Mouse (Mus musculus) liver, embryonic 12.5 days (tissue): ENCODE data around the gene Elf5. TPM values are rescaled to one million over a fixed set of nuclear protein-coding genes. Genes with fewer than 3 reads are reported as not detected.
A peak's percentile ranks its signal among the peaks of the same experiment; 100 is the strongest.

Experiments
- ATAC-seq: fragments of 200-750 bp; cut with Nextera tagmentation; 2 replicates; pipeline ENCODE4 v1.8.0; 2017; ENCODE audit warnings: moderate number of reproducible peaks, mild to moderate bottlenecking, moderate library complexity
- H3K27ac ChIP-seq: fragments of 300-500 bp; sonication (generic); 2 replicates; pipeline ENCODE4 v1.5.1; 2016; ENCODE audit warnings: mild to moderate bottlenecking
- H3K27me3 ChIP-seq: fragments of 300-500 bp; sonication (generic); replicated peaks from 2 replicates; pipeline ENCODE4 v1.6.1; 2016; ENCODE audit warnings: mild to moderate bottlenecking, moderate library complexity
- H3K36me3 ChIP-seq: fragments of 300-500 bp; sonication (generic); 2 replicates; pipeline ENCODE4 v1.6.1; 2016; ENCODE audit warnings: mild to moderate bottlenecking, moderate library complexity
- H3K4me1 ChIP-seq: fragments of 300-500 bp; sonication (generic); 2 replicates; pipeline ENCODE4 v1.6.1; 2016
- H3K4me2 ChIP-seq: fragments of 300-500 bp; sonication (generic); 2 replicates; pipeline ENCODE4 v1.6.1; 2016; ENCODE audit warnings: mild to moderate bottlenecking, moderate library complexity
- H3K4me3 ChIP-seq: fragments of 300-500 bp; sonication (generic); 2 replicates; pipeline ENCODE4 v1.5.1; 2016; ENCODE audit warnings: mild to moderate bottlenecking, moderate library complexity
- H3K9ac ChIP-seq: fragments of 300-500 bp; sonication (generic); 2 replicates; pipeline ENCODE4 v1.6.1; 2016; ENCODE audit warnings: mild to moderate bottlenecking, moderate library complexity
- H3K9me3 ChIP-seq: fragments of 300-500 bp; sonication (generic); replicated peaks from 2 replicates; pipeline ENCODE4 v1.6.1; 2016; ENCODE audit warnings: mild to moderate bottlenecking, moderate library complexity
- WGBS: fragments of 180-500 bp; shearing (Covaris S2); methylation state at CpG from one replicate; pipeline ENCODE4 v1.1.7; 2016; ENCODE audit not compliant: insufficient replicate concordance; 5-methylcytosine and 5-hydroxymethylcytosine counted together
- polyA plus RNA-seq: library from polyadenylated mRNA; unstranded; fragments of >200 nt; fragmentation: Nextera tagmentation; extraction: Ambion mirVana; gene quantifications from 2 replicates; pipeline ENCODE4 v1.2.1, GENCODE M21; 2016

Elf5 gene
- polyA plus RNA-seq, 1 experiment from 2014 or later = not detected

DNA sequence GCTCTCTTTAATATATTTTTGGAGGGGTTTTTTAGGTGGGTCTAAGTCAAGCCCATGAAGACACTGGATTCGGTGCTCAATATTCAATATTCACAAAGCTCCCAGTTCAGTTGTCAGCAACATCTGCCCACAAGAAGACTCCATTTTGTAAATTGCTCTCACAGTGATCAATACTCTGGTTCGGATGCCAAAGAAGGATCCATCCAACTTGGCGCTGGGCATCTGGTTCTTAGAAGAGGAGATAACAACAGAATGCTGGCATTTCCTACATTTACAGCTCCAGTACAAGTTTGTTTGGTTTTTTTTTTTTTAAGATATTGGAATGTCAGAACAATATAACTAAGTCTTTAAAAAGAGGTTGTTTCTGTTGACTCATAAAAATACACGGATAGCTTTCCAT lies 69.4 kb downstream of the Elf5 start:
- H3K27ac ChIP-seq = peak overlapping the region; percentile 91
- no peaks in the 10 kb centered on the region for H3K27me3 ChIP-seq
- H3K4me3 ChIP-seq = peak overlapping the region; percentile 33
- H3K4me2 ChIP-seq = peak overlapping the region; percentile 89
- 72% methylated on average over 4 of the region's 4 CpGs for WGBS
- peaks cover 56% of the 10 kb centered on the region for H3K36me3 ChIP-seq
- no peaks in the 10 kb centered on the region for H3K9me3 ChIP-seq
- ATAC-seq = no peak
- peaks cover 82% of the 10 kb centered on the region for H3K4me1 ChIP-seq
- H3K9ac ChIP-seq = peak overlapping the region; percentile 97

DNA sequence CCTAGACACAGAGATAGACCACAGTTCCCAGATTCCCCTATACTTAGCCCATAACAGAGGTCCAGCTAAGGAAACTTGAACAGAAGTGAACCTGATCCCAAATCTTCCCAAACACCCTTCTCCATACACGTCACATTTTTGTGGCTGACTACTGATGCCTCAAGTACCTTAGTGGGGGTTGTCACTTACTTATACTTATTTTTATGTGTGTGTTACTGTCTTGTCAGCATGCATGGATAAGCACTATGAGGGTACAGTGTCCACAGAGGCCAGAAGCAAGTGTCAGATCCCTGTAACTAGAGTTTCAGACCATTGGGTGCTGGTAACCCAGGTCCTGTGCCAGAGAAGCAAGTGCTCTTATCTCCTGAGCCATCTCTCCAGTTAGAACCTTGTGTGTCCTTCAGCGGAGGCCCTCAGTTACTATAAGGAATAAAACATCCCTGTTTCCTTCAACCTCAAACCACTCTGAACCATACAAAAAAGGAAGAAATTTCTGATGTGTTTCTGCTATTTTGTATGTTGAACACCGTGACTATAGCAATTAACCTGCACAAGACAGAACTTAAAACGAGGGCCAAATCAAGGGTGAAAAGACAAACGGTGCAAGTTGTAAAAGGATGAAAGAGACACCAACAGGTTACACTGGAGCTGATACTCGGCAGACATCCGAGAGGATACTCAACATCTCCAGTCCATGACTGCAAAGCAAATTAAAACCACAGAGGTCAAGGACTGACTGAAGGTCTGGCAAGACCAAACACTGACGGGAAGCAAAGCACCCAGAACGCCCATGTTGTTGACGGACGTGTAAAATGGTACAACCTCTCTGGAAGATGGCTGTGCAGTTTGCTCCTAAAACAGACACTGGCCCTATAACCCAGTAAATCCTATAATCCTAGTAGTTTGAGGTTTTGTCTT lies 70.1 kb downstream of the Elf5 start:
- no peak for ATAC-seq
- H3K36me3 ChIP-seq = peaks cover 50% of the 10 kb centered on the region
- no peaks in the 10 kb centered on the region for H3K9me3 ChIP-seq
- peaks cover 80% of the 10 kb centered on the region for H3K4me1 ChIP-seq
- WGBS = 78% methylated on average over 11 of the region's 11 CpGs
- peak overlapping the region; percentile 92 for H3K4me3 ChIP-seq
- peak overlapping the region; percentile 91 for H3K27ac ChIP-seq
- peak overlapping the region; percentile 89 for H3K4me2 ChIP-seq
- H3K9ac ChIP-seq = peak overlapping the region; percentile 97; the same call in 1 of the 2 replicates
- no peaks in the 10 kb centered on the region for H3K27me3 ChIP-seq

DNA sequence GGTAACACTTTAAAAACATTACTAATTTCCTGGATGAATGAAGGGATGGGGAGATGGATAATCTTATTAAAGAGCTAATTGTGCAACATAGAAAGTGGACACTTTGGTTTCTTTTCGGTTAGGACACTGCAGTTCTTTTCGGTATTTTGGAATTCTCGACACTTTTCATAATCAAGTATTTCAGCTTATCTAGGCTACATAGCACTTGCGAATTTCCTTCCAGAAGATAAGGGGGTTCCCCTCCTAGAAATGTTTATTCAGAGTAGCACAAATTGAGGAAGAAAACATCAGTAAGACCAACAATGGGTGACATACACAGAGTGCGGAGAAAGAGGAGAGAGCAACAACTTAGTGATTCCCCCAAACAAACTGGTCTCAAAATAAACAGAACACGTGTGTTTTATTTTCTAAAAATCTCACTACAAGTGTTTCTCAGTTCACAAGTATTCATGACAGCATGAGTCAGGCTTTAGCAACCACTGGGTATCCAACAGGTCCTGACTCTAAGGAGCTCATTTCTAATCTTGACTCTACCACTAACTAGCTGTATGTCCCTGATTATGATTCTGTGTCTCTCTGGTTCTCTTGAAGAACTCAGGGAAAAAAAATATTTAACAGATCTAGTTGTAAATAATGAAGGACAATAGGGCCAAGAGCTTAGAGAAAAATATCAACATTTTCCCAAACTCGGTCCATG lies 71.9 kb downstream of the Elf5 start:
- peak overlapping the region; percentile 89 for H3K4me2 ChIP-seq
- 29% methylated on average over 7 of the region's 7 CpGs for WGBS
- ATAC-seq = peak; percentile 34; the same call in 1 of the 2 replicates
- H3K27ac ChIP-seq = peak overlapping the region; percentile 99
- peak overlapping the region; percentile 92 for H3K4me3 ChIP-seq
- peaks cover 33% of the 10 kb centered on the region for H3K36me3 ChIP-seq
- H3K9ac ChIP-seq = peak overlapping the region; percentile 97
- peaks cover 62% of the 10 kb centered on the region for H3K4me1 ChIP-seq
- H3K9me3 ChIP-seq = no peaks in the 10 kb centered on the region
- H3K27me3 ChIP-seq = no peaks in the 10 kb centered on the region

DNA sequence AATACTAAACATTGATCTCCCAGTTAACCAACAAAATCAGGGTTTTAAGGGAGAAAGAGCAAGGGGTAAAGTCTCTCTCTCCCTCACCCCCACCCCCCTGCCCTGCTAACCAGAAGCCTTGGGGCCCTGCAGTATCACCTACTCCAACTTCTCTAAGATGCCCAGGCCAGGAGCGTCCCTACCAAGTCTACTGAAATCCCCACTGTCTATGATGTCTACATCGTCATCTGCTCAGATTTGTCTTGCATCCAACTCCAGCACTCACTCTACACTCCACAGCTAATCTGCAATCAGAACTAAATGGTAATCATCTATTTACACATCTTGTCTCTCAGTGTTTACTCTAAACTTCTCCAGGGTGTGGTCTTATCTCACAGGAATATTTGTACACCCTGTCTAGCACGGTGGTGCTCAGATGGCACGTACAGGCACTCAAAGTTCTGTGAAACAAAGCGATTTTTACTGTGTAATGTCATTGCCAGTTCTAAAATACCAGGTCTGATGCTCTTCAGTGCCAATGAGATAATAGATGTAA lies 72.6 kb downstream of the Elf5 start:
- peak; percentile 66 for ATAC-seq
- Histone ChIP-seq H3K27ac (peak overlapping the region; percentile 99), H3K4me2 (peak overlapping the region; percentile 89), H3K4me1 (peaks cover 56% of the 10 kb centered on the region), H3K4me3 (peak overlapping the region; percentile 92), H3K9me3 (no peaks in the 10 kb centered on the region), H3K9ac (peak overlapping the region; percentile 97), H3K27me3 (no peaks in the 10 kb centered on the region), H3K36me3 (peaks cover 28% of the 10 kb centered on the region)
- 8% methylated on average over 5 of the region's 5 CpGs for WGBS

DNA sequence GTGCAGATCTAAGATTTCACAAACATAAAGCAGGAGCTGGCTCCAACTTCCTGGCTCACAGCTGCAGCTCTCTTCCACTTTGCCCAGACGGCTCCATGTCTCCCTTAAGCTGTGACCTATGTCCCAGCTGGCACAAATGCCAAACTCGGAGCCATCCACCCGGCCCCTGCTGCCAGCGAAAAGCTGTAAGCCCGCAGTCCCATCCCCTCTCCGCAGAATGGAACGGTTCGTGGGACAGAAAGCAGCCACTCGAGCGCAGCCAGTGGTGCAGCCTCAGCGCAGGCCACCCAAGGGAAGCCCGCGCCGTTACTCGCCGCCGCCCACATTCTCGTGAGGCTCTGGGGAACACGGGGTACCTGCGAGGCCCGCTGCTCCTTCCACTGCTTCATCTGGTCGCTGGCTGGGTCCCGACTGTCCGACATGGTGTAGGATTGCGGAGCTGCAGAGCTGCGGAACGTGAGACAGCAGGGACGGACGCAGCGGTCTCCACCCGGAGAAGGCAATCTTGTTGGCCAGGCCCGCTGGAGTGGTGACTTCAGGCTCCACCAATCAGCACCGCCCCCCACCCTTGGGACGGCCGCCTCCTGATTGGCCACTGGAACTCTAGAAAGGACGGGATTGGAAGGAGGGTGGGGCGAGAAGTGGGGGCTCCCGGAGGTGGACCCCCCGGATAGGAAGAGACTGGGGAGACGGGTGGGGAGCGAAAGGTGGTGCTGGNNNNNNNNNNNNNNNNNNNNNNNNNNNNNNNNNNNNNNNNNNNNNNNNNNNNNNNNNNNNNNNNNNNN lies 73.3 kb downstream of the Elf5 start, which contains the start of gene Cat:
Gene Cat, minus strand, starts transcription at position 544 of the 785 bp plus-strand sequence.
- Histone ChIP-seq H3K36me3 (peaks cover 23% of the 10 kb centered on the region), H3K4me2 (peak within 1 kb of the TSS; percentile 89), H3K4me1 (peaks cover 56% of the 10 kb centered on the region), H3K9me3 (no peaks in the 10 kb centered on the region), H3K9ac (peak within 1 kb of the TSS; percentile 97), H3K4me3 (peak within 1 kb of the TSS; percentile 92), H3K27ac (peak within 1 kb of the TSS; percentile 99), H3K27me3 (no peaks in the 10 kb centered on the region)
- whole genome bisulfite sequencing = under 1% methylated on average over 41 of the region's 41 CpGs
- ATAC-seq = peak; percentile 91

DNA sequence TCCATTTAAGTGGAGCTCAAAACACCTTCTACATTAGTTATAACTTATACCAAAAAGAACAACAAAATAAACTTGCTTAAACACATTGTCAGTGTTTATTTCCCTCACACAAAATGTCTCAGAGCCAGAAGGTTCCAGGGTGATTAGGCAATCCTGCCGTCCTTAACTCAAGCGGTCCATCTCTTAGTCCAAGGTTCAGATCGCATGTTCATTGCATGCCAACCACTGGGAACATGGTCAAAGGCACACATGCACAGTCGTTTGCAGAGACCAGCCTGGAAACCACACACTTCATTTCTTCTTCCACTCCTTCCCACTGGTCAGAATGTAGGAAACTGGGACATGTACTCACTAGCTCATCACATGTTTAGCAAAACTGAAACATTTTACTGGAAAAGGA lies 81.0 kb downstream of the Elf5 start:
- H3K4me2 ChIP-seq = no peak overlapping the region
- no peaks in the 10 kb centered on the region for H3K36me3 ChIP-seq
- H3K4me3 ChIP-seq = no peak overlapping the region
- no peak overlapping the region for H3K27ac ChIP-seq
- H3K4me1 ChIP-seq = peaks cover 18% of the 10 kb centered on the region; the same call in 1 of the 2 replicates
- ATAC-seq = no peak
- no peaks in the 10 kb centered on the region for H3K9me3 ChIP-seq
- 63% methylated on average over 4 of the region's 4 CpGs for WGBS
- no peaks in the 10 kb centered on the region; the same call in 1 of the 2 replicates for H3K27me3 ChIP-seq
- H3K9ac ChIP-seq = no peak overlapping the region

DNA sequence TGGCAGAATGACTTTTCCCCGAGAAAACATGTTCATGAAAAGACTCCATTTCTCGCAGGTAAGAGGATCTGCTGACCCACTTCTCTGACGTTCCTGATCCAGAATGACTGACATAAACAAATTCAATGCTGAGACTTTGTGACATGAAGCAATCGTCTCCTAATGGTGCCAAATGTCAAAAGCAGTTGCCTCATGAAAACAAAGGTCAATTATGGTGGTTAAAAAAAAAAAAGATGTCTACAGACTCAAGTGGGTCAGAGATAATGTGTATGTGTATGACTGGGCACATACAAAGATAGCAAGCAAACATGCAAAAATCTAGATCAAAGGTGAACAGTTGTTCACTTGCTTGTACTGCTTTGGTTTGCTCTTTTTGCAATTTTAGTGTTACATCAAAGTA lies 82.3 kb downstream of the Elf5 start:
- no peaks in the 10 kb centered on the region for H3K9me3 ChIP-seq
- H3K4me3 ChIP-seq = no peak overlapping the region
- ATAC-seq = no peak
- H3K27ac ChIP-seq = no peak overlapping the region
- no peak overlapping the region for H3K9ac ChIP-seq
- H3K36me3 ChIP-seq = no peaks in the 10 kb centered on the region
- H3K4me2 ChIP-seq = no peak overlapping the region
- H3K4me1 ChIP-seq = peaks cover 18% of the 10 kb centered on the region; the same call in 1 of the 2 replicates
- 53% methylated on average over 4 of the region's 4 CpGs for WGBS
- H3K27me3 ChIP-seq = no peaks in the 10 kb centered on the region; the same call in 1 of the 2 replicates

DNA sequence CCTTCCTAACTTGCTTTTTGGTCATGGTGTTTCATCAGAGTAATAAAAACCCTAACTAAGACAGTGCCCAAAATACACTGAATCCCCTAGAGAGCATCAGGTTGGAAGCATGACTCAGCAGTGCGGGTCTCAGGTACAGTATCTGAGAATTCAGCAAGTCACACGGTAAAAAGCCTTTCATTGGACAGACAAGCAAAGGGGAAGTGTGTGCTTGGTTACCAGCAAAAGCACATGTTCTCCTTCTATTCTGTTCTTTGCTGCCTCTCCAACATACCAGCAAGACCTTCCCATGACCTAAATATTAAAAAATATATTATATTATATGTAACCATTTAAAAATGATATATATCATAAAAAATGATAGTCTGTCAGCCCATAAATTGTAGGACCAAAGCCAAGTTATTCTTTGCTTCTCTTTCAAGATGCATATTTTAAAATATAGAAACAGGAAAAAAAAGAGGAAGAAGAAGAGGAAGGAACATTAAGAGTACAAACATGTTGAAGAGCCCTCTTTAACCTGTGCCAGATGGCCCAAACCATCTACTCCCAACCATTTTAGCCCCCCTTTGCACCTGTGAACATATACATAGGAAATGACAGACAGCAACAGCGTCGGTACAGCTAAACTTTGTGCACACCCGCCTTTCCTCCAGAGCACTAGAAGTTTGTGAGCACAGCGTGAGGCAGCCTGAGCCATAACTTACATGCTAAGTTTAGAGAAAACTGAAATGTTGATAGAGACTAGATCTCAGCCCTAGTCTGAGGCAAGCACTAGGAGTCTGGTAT lies 84.3 kb downstream of the Elf5 start:
- H3K36me3 ChIP-seq = no peaks in the 10 kb centered on the region
- no peaks in the 10 kb centered on the region; the same call in 1 of the 2 replicates for H3K27me3 ChIP-seq
- peaks cover 7% of the 10 kb centered on the region; the same call in 1 of the 2 replicates for H3K4me1 ChIP-seq
- no peak for ATAC-seq
- H3K4me3 ChIP-seq = no peak overlapping the region
- no peak overlapping the region for H3K27ac ChIP-seq
- WGBS = 56% methylated on average over 6 of the region's 6 CpGs
- H3K9ac ChIP-seq = no peak overlapping the region
- no peaks in the 10 kb centered on the region for H3K9me3 ChIP-seq
- no peak overlapping the region for H3K4me2 ChIP-seq
